Mouse (Mus musculus) MEL (cell line): Measurements from ENCODE around the gene Antxrl. TPM values are rescaled to one million over a fixed set of nuclear protein-coding genes. Genes with fewer than 3 reads are reported as not detected.

ENCODE experiments used
- DNase-seq: peaks from one replicate; pipeline ENCODE4 v3.0.0; 2011; ENCODE audit warnings: low read depth, low spot score
- H3K27ac ChIP-seq: 2 replicates; pipeline ENCODE4 v1.5.1; 2012; ENCODE audit warnings: low read depth, mild to moderate bottlenecking, control low read depth, low read length, moderate library complexity; ENCODE audit not compliant: control insufficient read depth
- H3K27me3 ChIP-seq, 2 experiments: fragments of 150-350 bp in 1 of 2; sonication (generic) in 1 of 2; 2 replicates each; pipeline ENCODE4 v1.6.1; 2012; ENCODE audit warnings: low read length in 2 of 2, mild to moderate bottlenecking in 2 of 2, improper control_type of control experiment in 1 of 2, moderate library complexity in 1 of 2; ENCODE audit not compliant: insufficient read depth in 2 of 2, control insufficient read depth in 1 of 2
- H3K36me3 ChIP-seq, 2 experiments: 2 replicates each; pipeline ENCODE4 v1.6.1; 2012 to 2014; ENCODE audit warnings: low read length in 2 of 2, improper control_type of control experiment in 1 of 2, inconsistent platforms in 1 of 2, mild to moderate bottlenecking in 1 of 2; ENCODE audit not compliant: insufficient read depth in 2 of 2, control insufficient read depth in 1 of 2
- H3K4me1 ChIP-seq, 2 experiments: fragments of 150-350 bp in 1 of 2; sonication (generic) in 1 of 2; 2 replicates each; pipeline ENCODE4 v1.6.1; 2012; ENCODE audit warnings: low read length in 2 of 2, improper control_type of control experiment in 1 of 2, mild to moderate bottlenecking in 1 of 2; ENCODE audit not compliant: insufficient read depth in 2 of 2, control insufficient read depth in 1 of 2
- H3K4me3 ChIP-seq, 2 experiments: fragments of 150-350 bp in 1 of 2; sonication (generic) in 1 of 2; 2 replicates each; pipeline ENCODE4 v1.5.1; 2012; ENCODE audit warnings: low read depth in 2 of 2, low read length in 2 of 2, mild to moderate bottlenecking in 2 of 2, moderate library complexity in 2 of 2, control low read depth in 1 of 2, improper control_type of control experiment in 1 of 2; ENCODE audit not compliant: control insufficient read depth in 1 of 2, insufficient read depth in 1 of 2
- H3K79me2 ChIP-seq: 2 replicates; pipeline ENCODE4 v1.6.1; 2012; ENCODE audit warnings: mild to moderate bottlenecking, low read length, moderate library complexity; ENCODE audit not compliant: control insufficient read depth, poor library complexity, insufficient read depth
- H3K9ac ChIP-seq: 2 replicates; pipeline ENCODE4 v1.6.1; 2012; ENCODE audit warnings: low read depth, mild to moderate bottlenecking, control low read depth, low read length, moderate library complexity; ENCODE audit not compliant: control insufficient read depth, poor library complexity, severe bottlenecking
- H3K9me3 ChIP-seq: fragments of 150-350 bp; sonication (generic); replicated peaks from 2 replicates; pipeline ENCODE4 v1.6.1; 2012; ENCODE audit warnings: mild to moderate bottlenecking, low read length, improper control_type of control experiment, moderate library complexity; ENCODE audit not compliant: insufficient read depth
- BHLHE40 ChIP-seq: IDR thresholded peaks from 2 replicates; pipeline ENCODE4 v1.6.1; 2012; ENCODE audit warnings: low read depth, mild to moderate bottlenecking, inconsistent platforms, low read length, improper control_type of control experiment, borderline replicate concordance
- CHD1 ChIP-seq: IDR thresholded peaks from 2 replicates; pipeline ENCODE4 v1.6.1; 2012; ENCODE audit warnings: low read depth, mild to moderate bottlenecking, inconsistent platforms, low read length, improper control_type of control experiment
- CHD2 ChIP-seq: IDR thresholded peaks from 2 replicates; pipeline ENCODE4 v1.6.1; 2011; ENCODE audit warnings: low read length, improper control_type of control experiment
- ELF1 ChIP-seq: IDR thresholded peaks from 2 replicates; pipeline ENCODE4 v1.6.1; 2014; ENCODE audit warnings: low read depth, mild to moderate bottlenecking, inconsistent platforms, low read length, improper control_type of control experiment, moderate library complexity
- EP300 ChIP-seq, 2 experiments: IDR thresholded peaks; 2 replicates each; pipeline ENCODE4 v1.6.1; 2011; ENCODE audit warnings: improper control_type of control experiment in 2 of 2, low read length in 2 of 2, low read depth in 1 of 2, mild to moderate bottlenecking in 1 of 2
- GABPA ChIP-seq: IDR thresholded peaks from 2 replicates; pipeline ENCODE4 v1.6.1; 2012; ENCODE audit warnings: low read depth, mild to moderate bottlenecking, inconsistent platforms, low read length, improper control_type of control experiment, moderate library complexity
- JUND ChIP-seq: IDR thresholded peaks from 2 replicates; pipeline ENCODE4 v1.6.1; 2011; ENCODE audit warnings: low read depth, mild to moderate bottlenecking, improper control_type of control experiment, low read length
- KAT2A ChIP-seq: conservative IDR thresholded peaks from 2 replicates; pipeline ENCODE4 v1.6.1; 2012; ENCODE audit warnings: low read depth, low read length, improper control_type of control experiment, inconsistent platforms
- MAFK ChIP-seq: IDR thresholded peaks from 2 replicates; pipeline ENCODE4 v1.6.1; 2011; ENCODE audit warnings: low read depth, mild to moderate bottlenecking, low read length, improper control_type of control experiment, borderline replicate concordance
- MEF2A ChIP-seq: IDR thresholded peaks from 2 replicates; pipeline ENCODE4 v1.6.1; 2014; ENCODE audit warnings: low read depth, mild to moderate bottlenecking, inconsistent platforms, low read length, improper control_type of control experiment; ENCODE audit not compliant: poor library complexity, insufficient replicate concordance, severe bottlenecking; ENCODE audit errors: extremely low read depth
- MYB ChIP-seq: IDR thresholded peaks from 2 replicates; pipeline ENCODE4 v1.6.1; 2011; ENCODE audit warnings: mild to moderate bottlenecking, low read depth, low read length, improper control_type of control experiment
- POLR2A ChIP-seq, 2 experiments: IDR thresholded peaks; 2 replicates each; pipeline ENCODE4 v1.6.1; 2011 to 2012; ENCODE audit warnings: low read length in 2 of 2, mild to moderate bottlenecking in 2 of 2, control low read depth in 1 of 2, improper control_type of control experiment in 1 of 2, low read depth in 1 of 2, moderate library complexity in 1 of 2; ENCODE audit not compliant: control insufficient read depth in 1 of 2, insufficient read depth in 1 of 2, poor library complexity in 1 of 2
- RAD21 ChIP-seq: IDR thresholded peaks from 2 replicates; pipeline ENCODE4 v1.6.1; 2011; ENCODE audit warnings: mild to moderate bottlenecking, low read depth, low read length, improper control_type of control experiment
- SMC3 ChIP-seq: IDR thresholded peaks from 2 replicates; pipeline ENCODE4 v1.6.1; 2011; ENCODE audit warnings: low read depth, low read length, improper control_type of control experiment
- TAL1 ChIP-seq: IDR thresholded peaks from 2 replicates; pipeline ENCODE4 v1.6.1; 2012; ENCODE audit warnings: mild to moderate bottlenecking, inconsistent platforms, low read length, moderate library complexity, mixed read lengths
- TBP ChIP-seq: IDR thresholded peaks from 2 replicates; pipeline ENCODE4 v1.8.0; 2011; ENCODE audit warnings: low read depth, low read length, improper control_type of control experiment
- TCF12 ChIP-seq: IDR thresholded peaks from 2 replicates; pipeline ENCODE4 v1.6.1; 2014; ENCODE audit warnings: low read depth, mild to moderate bottlenecking, inconsistent platforms, low read length, improper control_type of control experiment, moderate library complexity
- UBTF ChIP-seq: IDR thresholded peaks from 2 replicates; pipeline ENCODE4 v1.6.1; 2012; ENCODE audit warnings: low read depth, mild to moderate bottlenecking, inconsistent platforms, low read length, improper control_type of control experiment, moderate library complexity, borderline replicate concordance; ENCODE audit not compliant: insufficient read depth
- USF1 ChIP-seq: IDR thresholded peaks from 2 replicates; pipeline ENCODE4 v1.6.1; 2014; ENCODE audit warnings: low read depth, mild to moderate bottlenecking, inconsistent platforms, low read length, improper control_type of control experiment, moderate library complexity
- ZC3H11A ChIP-seq: IDR thresholded peaks from 2 replicates; pipeline ENCODE4 v1.6.1; 2012; ENCODE audit warnings: low read depth, mild to moderate bottlenecking, inconsistent platforms, low read length, improper control_type of control experiment
- ZKSCAN1 ChIP-seq: IDR thresholded peaks from 2 replicates; pipeline ENCODE4 v1.6.1; 2012; ENCODE audit warnings: low read depth, mild to moderate bottlenecking, inconsistent platforms, low read length, improper control_type of control experiment, moderate library complexity
- ZNF384 ChIP-seq: IDR thresholded peaks from 2 replicates; pipeline ENCODE4 v1.6.1; 2012; ENCODE audit warnings: low read depth, mild to moderate bottlenecking, inconsistent platforms, low read length, improper control_type of control experiment
- polyA plus RNA-seq, 2 experiments: library from polyadenylated mRNA; stranded (reverse) in 1 of 2; unstranded in 1 of 2; fragments of >175 nt in 1 of 2; fragments of >200 nt in 1 of 2; gene quantifications; 2 replicates each; pipeline versions ENCODE4 v1.2.1 to v1.2.4; 2012; ENCODE audit warnings: low replicate concordance in 2 of 2, low read depth in 1 of 2; ENCODE audit not compliant: insufficient read length in 2 of 2, insufficient read depth in 1 of 2, missing spikeins in 1 of 2
- total RNA-seq: library from RNA; depleted of rRNA; stranded (reverse); fragments of 300-350 nt; gene quantifications from 2 replicates; pipeline ENCODE4 v1.2.3, GENCODE M21; 2012

Antxrl gene
- total and polyA plus RNA-seq, 3 experiments = not detected

GRCm38 (mm10) chr14:34050101-34050779, 2.3 kb upstream of the Antxrl start:
- DNase-seq = no peak
- H3K9me3 ChIP-seq = no peaks in the 10 kb centered on the region
- H3K4me3 ChIP-seq = no peak overlapping the region

GRCm38 (mm10) chr14:34071665-34072064, 19.2 kb downstream of the Antxrl start:
- no peak for DNase-seq
- Histone ChIP-seq H3K4me1 (no peaks in the 10 kb centered on the region), H3K79me2 (no peaks in the 10 kb centered on the region), H3K27ac (no peak overlapping the region), H3K9ac (no peak overlapping the region), H3K36me3 (no peaks in the 10 kb centered on the region), H3K27me3 (no peaks in the 10 kb centered on the region), H3K4me3 (no peak overlapping the region), H3K9me3 (no peaks in the 10 kb centered on the region)
- no peak for TF ChIP-seq POLR2A (IDR thresholded peaks at IDR 0.05; ENCODE audit: control insufficient read depth in 1 of 2, insufficient read depth in 1 of 2, low read depth in 1 of 2, low read length in 2 of 2, poor library complexity in 1 of 2)
- no peak for TF ChIP-seq TAL1
- no peak for TF ChIP-seq BHLHE40
- TF ChIP-seq ZC3H11A = no peak
- TF ChIP-seq MAFK = no peak
- no peak for TF ChIP-seq SMC3
- TF ChIP-seq TCF12 = no peak
- TF ChIP-seq MYB = no peak
- no peak for TF ChIP-seq TBP
- no peak for TF ChIP-seq ZKSCAN1
- no peak for TF ChIP-seq USF1
- TF ChIP-seq ELF1 = no peak
- TF ChIP-seq CHD1 = no peak
- no peak for TF ChIP-seq EP300 (IDR thresholded peaks at IDR 0.05; ENCODE audit: low read depth in 1 of 2, low read length in 2 of 2)

More at GRCm38 (mm10) chr14:34050101-34050779, 2.3 kb upstream of the Antxrl start:
- no peaks in the 10 kb centered on the region for H3K4me1 ChIP-seq
- H3K27me3 ChIP-seq = no peaks in the 10 kb centered on the region
- H3K27ac ChIP-seq = no peak overlapping the region
- no peaks in the 10 kb centered on the region for H3K79me2 ChIP-seq
- H3K36me3 ChIP-seq = no peaks in the 10 kb centered on the region
- H3K9ac ChIP-seq = no peak overlapping the region
- TF ChIP-seq ZC3H11A = no peak
- TF ChIP-seq MEF2A = no peak
- TF ChIP-seq UBTF = no peak
- TF ChIP-seq JUND = no peak
- no peak for TF ChIP-seq KAT2A
- TF ChIP-seq GABPA = no peak
- TF ChIP-seq RAD21 = no peak
- TF ChIP-seq POLR2A (IDR thresholded peaks at IDR 0.05; ENCODE audit: control insufficient read depth in 1 of 2, insufficient read depth in 1 of 2, low read depth in 1 of 2, low read length in 2 of 2, poor library complexity in 1 of 2) = no peak
- TF ChIP-seq CHD2 = no peak
- no peak for TF ChIP-seq ZNF384
